Mouse (Mus musculus) Patski (cell line): ENCODE results near the gene Ptprb. TPM values are rescaled to one million over a fixed set of nuclear protein-coding genes. Genes with fewer than 3 reads are reported as not detected.

ENCODE experiments used
- ATAC-seq: fragments of 100-300 bp; one replicate; pipeline ENCODE4 v1.8.0; 2021
- CTCF ChIA-PET: fragments of 350-600 bp; sonication (Branson Sonifier 250); formaldehyde crosslinking; loops from one replicate; lab custom pipeline; 2022; ENCODE audit warnings: inconsistent platforms; lab: Charles Lee
- POLR2A ChIA-PET: fragments of 350-600 bp; sonication (Branson Sonifier 250); formaldehyde crosslinking; loops from one replicate; lab custom pipeline; 2022; ENCODE audit warnings: antibody characterized with exemption, inconsistent platforms; lab: Charles Lee
- DNase-seq: peaks from one replicate; pipeline ENCODE4 v3.0.0-alpha.2; 2011; ENCODE audit warnings: low read depth, low spot score
- H3K27me3 ChIP-seq: fragments of 371-371 bp; one replicate; pipeline ENCODE4 v1.5.1; 2021
- CTCF ChIP-seq: fragments of 100-300 bp; IDR thresholded peaks from one replicate; pipeline ENCODE4 v1.5.1; 2021
- in situ Hi-C: fragments of 300-500 bp; cut with MboI; formaldehyde crosslinking; loops from 3 replicates; pipeline ENCODE4 v1.11.1; 2018; ENCODE audit warnings: low pct_unique_long_range_greater_than_20kb, mixed read lengths
- polyA plus RNA-seq: library from polyadenylated mRNA; unstranded; gene quantifications from one replicate; pipeline ENCODE4 v1.2.3, GENCODE M21; 2021

The Ptprb gene
- polyA plus RNA-seq, 1 experiment from 2014 or later: 0.51 TPM

DNA sequence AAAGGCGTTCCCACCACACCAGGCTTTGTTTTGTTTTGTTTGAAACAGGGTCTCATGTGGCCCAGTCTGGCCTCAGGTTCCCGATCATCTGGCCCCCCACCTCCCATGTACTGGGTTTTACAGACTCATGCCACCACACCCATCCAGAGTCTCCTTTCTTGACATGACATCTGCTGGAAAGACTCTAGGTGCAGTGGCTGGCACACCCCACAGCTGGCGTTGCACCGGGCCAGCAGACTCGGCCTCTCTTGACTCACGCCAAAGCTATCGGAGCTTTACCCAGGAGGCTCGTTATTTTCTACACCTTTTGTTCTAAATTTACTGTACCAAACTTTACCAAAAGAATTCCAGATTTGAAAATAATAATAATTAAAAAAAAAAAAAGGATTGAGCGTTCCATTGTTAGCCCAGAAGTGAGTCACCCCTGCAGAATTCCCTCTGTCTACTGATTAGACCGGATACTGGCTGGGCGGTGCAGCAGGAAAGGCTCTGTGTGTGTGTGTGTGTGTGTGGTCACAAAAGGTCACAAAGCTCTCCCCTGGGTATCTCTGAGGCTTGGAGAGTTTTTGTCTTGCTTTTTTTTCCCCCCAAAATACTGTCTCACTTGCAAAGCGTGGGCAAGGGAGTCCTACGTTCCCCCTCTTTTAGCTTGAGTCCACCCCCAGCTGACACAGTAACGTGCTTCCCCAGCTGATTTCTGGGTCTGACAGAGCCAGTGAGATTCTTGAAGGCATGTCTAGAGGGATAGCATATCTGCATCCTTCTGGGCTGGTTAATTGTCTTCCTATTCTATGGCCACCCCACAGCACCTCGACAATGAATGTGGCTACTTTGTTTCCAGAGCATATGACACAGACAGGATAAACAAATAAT, 8.5 kb upstream of the Ptprb start:
- no peak for TF ChIP-seq CTCF
- POLR2A ChIA-PET: interaction anchor here (0.6 to 0.7 kb wide), 4 partner anchors 14 to 185 kb away, joined by 3 to 4 read pairs (median 4); no protein-coding TSS in a partner anchor
- in situ Hi-C loops: no loop called here
- CTCF ChIA-PET: interaction anchor here (0.9 to 1.1 kb wide), 2 partner anchors 53 to 59 kb away, joined by 4 to 6 read pairs; no protein-coding TSS in a partner anchor
- no peaks in the 10 kb centered on the region for H3K27me3 ChIP-seq
- peak; percentile 53 for DNase-seq
- peak; percentile 84 for ATAC-seq

- ATAC-seq (peak; percentile 55), DNase-seq (peak; percentile 48)
- in situ Hi-C loops: no loop called here
- ChIA-PET POLR2A (interaction anchor here (0.6 to 0.7 kb wide), 2 partner anchors 29 to 184 kb away, joined by 4 read pairs; no protein-coding TSS in a partner anchor), CTCF (interaction anchor here (1.1 to 2.4 kb wide), 2 partner anchors 52 to 58 kb away, joined by 6 to 9 read pairs; no protein-coding TSS in a partner anchor)
- TF ChIP-seq CTCF: no peak
- no peaks in the 10 kb centered on the region for H3K27me3 ChIP-seq
Measured at GRCm38 (mm10) chr10:116267434-116267822, 7.9 kb upstream of the Ptprb start.

- no peak for ATAC-seq
- CTCF ChIA-PET: interaction anchor here (2.4 kb wide), 1 partner anchor 59 kb away, joined by 9 read pairs; no protein-coding TSS in a partner anchor
- POLR2A ChIA-PET: no interaction called here
- in situ Hi-C loops: no loop called here
- no peak for DNase-seq
- TF ChIP-seq CTCF: no peak
- H3K27me3 ChIP-seq: no peaks in the 10 kb centered on the region
Measured at GRCm38 (mm10) chr10:116268343-116268742, 7.0 kb upstream of the Ptprb start.

GRCm38 (mm10) chr10:116270646-116271469, 4.5 kb upstream of the Ptprb start:
- no peak for DNase-seq
- no peak for ATAC-seq
- ChIA-PET POLR2A (interaction anchor here (0.6 kb wide), 1 partner anchor 10 kb away, joined by 4 read pairs; no protein-coding TSS in a partner anchor), CTCF (interaction anchor here (1.0 kb wide), 1 partner anchor 16 kb away, joined by 3 read pairs; no protein-coding TSS in a partner anchor)
- H3K27me3 ChIP-seq: no peaks in the 10 kb centered on the region
- TF ChIP-seq CTCF: no peak
- in situ Hi-C loops: no loop called here

DNA sequence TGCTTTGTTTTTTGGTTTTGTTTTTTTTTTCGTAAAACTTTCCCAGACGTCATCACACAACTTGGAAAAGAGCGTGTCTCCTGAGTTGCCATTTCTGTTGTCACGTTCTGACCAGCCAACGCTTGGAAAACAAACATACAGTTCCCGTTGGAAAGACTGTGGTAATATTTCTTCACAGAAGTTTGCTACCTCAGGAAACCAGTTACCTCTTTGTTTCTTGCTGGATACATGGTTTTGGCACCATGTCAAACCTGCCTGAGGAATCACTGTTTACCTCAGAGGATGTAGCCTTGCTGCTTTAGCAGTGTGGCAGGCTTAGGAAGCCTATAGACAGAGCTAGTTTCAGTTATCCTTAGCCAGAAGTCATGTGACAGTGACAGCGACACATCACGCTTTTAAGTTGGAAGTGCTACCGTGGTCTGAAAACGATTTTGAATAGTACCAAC, 3.8 kb upstream of the Ptprb start:
- DNase-seq (no peak), ATAC-seq (no peak)
- no peaks in the 10 kb centered on the region for H3K27me3 ChIP-seq
- TF ChIP-seq CTCF: no peak
- POLR2A ChIA-PET: no interaction called here
- CTCF ChIA-PET: no interaction called here
- in situ Hi-C loops: no loop called here

DNA sequence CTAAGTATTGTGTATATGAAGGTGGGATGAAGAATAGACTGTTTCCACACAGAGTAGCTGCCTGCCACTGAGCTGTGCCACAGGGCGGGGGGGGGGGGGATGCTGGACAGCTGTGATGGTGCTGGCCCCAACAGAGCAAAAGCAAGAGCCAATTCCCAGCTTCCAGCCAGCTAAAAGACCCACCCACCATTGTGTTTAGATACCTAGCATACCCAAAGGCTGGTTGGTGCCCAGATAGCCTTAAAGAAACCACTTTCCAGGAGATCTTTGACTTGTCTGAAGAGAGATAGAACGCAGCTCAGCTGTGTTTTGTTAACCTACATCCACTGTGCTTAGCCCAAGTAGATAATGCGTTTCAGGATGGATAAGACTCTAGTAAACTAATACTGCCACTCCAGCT, 3.2 kb upstream of the Ptprb start:
- no peak for ATAC-seq

DNA sequence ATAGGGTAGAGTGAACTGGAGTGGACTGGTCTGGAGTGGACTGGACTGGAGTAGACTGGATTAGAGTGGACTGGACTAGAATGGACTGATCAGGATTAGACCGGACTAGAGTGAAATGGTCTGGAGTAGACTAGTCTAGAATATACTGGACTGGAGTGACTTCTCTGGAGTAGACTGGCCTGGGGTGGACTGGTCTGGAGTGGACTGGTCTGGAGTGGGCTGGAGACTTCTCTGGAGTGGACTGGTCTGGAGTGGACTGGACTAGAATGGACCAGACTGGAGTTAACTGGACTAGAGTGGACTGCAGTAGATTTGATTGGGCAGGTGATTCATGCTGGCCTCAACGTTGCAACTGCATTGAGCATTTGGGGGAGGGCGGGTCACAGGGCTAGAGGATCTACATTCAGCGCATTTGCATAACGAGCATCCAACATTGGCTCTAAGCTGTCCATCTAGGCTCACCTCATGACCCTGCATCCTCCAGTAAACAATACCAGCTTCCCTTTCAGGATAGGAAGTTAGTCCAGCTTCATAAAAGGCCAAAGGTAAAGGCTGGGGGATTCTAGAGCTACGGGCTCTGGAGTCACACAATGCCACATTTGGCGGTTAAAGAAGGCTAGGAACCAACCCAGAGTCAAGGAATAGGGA, 11.5 kb downstream of the Ptprb start:
- TF ChIP-seq CTCF: no peak
- DNase-seq (no peak), ATAC-seq (no peak)
- ChIA-PET POLR2A (interaction anchor here (0.6 kb wide), 1 partner anchor 882 kb away, joined by 3 read pairs; no protein-coding TSS in a partner anchor), CTCF (interaction anchor here (0.7 to 1.4 kb wide), 3 partner anchors 14 to 17 kb away, joined by 3 read pairs; no protein-coding TSS in a partner anchor)
- H3K27me3 ChIP-seq: no peaks in the 10 kb centered on the region
- in situ Hi-C loops: no loop called here

More for the DNA sequence above, 3.2 kb upstream of the Ptprb start:
- no peak for TF ChIP-seq CTCF
- ChIA-PET POLR2A (interaction anchor here (0.6 kb wide), 1 partner anchor 12 kb away, joined by 3 read pairs; no protein-coding TSS in a partner anchor), CTCF (interaction anchor here (1.1 to 2.0 kb wide), 3 partner anchors 53 to 64 kb away, joined by 3 to 6 read pairs (median 3); no protein-coding TSS in a partner anchor)
- in situ Hi-C loops: no loop called here
- DNase-seq: no peak
- H3K27me3 ChIP-seq: no peaks in the 10 kb centered on the region

GRCm38 (mm10) chr10:116288130-116288529, 12.8 kb downstream of the Ptprb start:
- in situ Hi-C loops: no loop called here
- ATAC-seq (no peak), DNase-seq (no peak)
- CTCF ChIA-PET: interaction anchor here (1.3 kb wide), 1 partner anchor 14 kb away, joined by 3 read pairs; no protein-coding TSS in a partner anchor
- no peak for TF ChIP-seq CTCF
- H3K27me3 ChIP-seq: no peaks in the 10 kb centered on the region
- POLR2A ChIA-PET: no interaction called here

GRCm38 (mm10) chr10:116290483-116290882, 15.2 kb downstream of the Ptprb start:
- no peaks in the 10 kb centered on the region for H3K27me3 ChIP-seq
- CTCF ChIA-PET: no interaction called here
- in situ Hi-C loops: no loop called here
- POLR2A ChIA-PET: no interaction called here
- ATAC-seq: no peak
- TF ChIP-seq CTCF: no peak
- no peak for DNase-seq
